Mouse (Mus musculus) effector memory CD4-positive, alpha-beta T cell, adult 7 months (primary cell): ENCODE data around the gene Taf1d. TPM values are rescaled to one million over a fixed set of nuclear protein-coding genes. Genes with fewer than 3 reads are reported as not detected.

Experiments used
- polyA plus RNA-seq: library from polyadenylated mRNA; unstranded; fragments of 100-300 nt; shearing (Covaris generic); gene quantifications from one replicate; pipeline ENCODE4 v1.2.1, GENCODE M21; 2017

Gene Taf1d
- polyA plus RNA-seq: 141 TPM

DNA sequence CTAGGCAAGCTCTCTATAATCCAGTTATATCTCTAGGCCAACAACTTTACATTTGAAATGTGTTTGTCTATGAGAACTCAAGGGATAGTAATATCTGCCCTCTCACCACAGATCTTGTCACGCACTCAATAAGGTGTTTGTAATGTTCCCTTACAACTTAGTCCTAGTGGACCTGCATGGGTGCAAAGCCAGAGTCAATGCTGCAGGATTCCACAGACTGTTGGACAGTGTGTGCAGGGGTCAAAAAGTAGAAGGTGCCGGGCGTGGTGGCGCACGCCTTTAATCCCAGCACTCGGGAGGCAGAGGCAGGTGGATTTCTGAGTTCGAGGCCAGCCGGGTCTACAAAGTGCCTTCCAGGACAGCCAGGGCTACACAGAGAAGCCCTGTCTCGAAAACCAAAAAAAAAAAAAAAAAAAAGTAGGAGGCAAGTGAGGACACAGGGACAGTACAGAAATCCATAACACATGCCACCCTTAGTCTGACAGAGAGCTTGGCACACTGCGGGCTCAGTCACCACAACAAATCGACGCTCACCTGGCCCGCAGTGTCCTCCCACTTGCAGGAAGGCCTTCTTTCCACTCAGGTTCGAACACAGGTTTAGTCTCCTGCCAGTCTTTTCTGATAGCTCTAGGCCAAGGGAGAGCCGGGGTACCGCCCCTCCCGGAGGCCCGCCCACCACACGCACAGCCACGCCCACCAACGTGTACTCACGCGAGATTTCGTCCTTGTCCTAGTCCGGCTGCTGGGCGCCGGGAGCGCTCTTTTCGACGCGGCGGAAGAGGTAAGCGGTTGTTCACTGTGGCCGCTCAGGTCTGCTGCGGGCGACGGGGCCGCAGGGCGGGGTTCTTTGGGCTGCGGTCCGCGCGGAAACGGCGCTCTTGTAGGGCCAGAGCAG lies at the start of gene Taf1d:
Gene Taf1d (plus strand): TSS at position 712 of the 895 bp plus-strand sequence.

DNA sequence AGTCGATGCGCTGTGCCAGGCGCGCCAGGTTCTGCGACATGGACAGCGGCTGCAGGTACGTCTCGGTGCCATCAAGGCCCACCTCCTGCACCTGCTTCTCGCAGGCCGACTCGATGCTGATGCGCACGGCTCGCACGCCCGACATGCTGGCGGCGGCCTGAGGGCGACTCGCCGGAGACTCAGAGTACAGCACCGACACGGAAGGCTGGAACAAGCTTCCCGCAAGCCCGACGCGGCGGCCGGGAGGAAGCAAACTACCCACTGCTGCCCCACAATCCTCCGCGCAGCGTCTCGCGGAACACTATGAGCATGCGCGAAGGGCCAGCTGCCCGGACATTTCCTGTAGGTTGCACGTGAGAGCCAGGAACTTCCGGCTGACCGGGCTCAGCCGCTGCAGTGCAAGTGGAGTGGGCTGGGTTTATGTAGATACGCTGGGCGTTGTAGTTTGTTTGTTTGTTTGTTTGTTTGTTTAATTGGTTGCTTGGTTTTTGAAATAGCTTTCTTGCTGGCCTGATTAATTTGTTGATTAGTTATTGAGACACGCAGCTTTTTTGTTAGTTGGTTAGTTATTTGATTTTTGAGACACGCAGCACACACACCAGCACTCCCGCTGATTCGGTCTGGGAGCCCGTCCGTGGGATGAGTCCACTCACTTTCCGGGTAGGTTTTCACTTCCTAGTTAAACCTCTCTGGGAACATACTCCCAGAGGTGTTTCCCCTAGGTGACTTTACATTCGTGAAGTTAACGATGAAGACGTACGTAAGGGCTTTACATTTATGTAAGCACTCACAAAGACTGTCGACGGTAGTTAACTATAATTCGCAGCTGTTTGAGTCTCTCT lies 26.1 kb upstream of the Taf1d start, which contains the start of gene Med17:
Gene Med17 (minus strand): TSS at position 283 of the 842 bp plus-strand sequence.

GRCm38 (mm10) chr9:15306398-15307119 lies 545 bp downstream of the Taf1d start, which contains the start of gene 4931406C07Rik:
4931406C07Rik (minus strand) TSS chr9:15306448.

GRCm38 (mm10) chr9:15357484-15358275 lies 51.7 kb downstream of the Taf1d start, which contains the start of gene Cep295:
Cep295 (minus strand) TSS chr9:15357788.

Other genes with a start within 250 kb of the Taf1d start
- 0.10 TPM for gene Hephl1, start 194.1 kb upstream of the Taf1d start, polyA plus RNA-seq
- not detected for gene Vstm5, start 67.2 kb upstream of the Taf1d start, polyA plus RNA-seq
- gene Med17, start 26.3 kb upstream of the Taf1d start, polyA plus RNA-seq: 51.1 TPM
- 2.1 TPM for gene 4931406C07Rik, start 234 bp downstream of the Taf1d start, polyA plus RNA-seq
- gene Cep295, start 51.6 kb downstream of the Taf1d start, polyA plus RNA-seq: 20.0 TPM
- gene Smco4, start 187.2 kb downstream of the Taf1d start, polyA plus RNA-seq: 25.8 TPM